Mouse (Mus musculus) neural tube, embryonic 10.5 days (tissue): Measurements from ENCODE around the gene Myo10.
A peak's percentile ranks its signal among the peaks of the same experiment; 100 is the strongest.

Experiments used
- DNase-seq: peaks from one replicate; pipeline ENCODE4 v3.0.0-alpha.2; 2017; ENCODE audit warnings: low spot score; ENCODE audit errors: extremely low spot score

Myo10 gene

GRCm38 (mm10) chr15:25611178-25611577 lies 11.1 kb upstream of the Myo10 start:
- no peak for DNase-seq

- no peak for DNase-seq
These were observed 1.8 kb upstream of the Myo10 start for GRCm38 (mm10) chr15:25620560-25620959.

- DNase-seq = peak; percentile 42
These were observed 750 bp upstream of the Myo10 start for GRCm38 (mm10) chr15:25621351-25622199.

- DNase-seq = peak; percentile 74
These were observed 644 bp downstream of the Myo10 start for GRCm38 (mm10) chr15:25622867-25623471.

DNA sequence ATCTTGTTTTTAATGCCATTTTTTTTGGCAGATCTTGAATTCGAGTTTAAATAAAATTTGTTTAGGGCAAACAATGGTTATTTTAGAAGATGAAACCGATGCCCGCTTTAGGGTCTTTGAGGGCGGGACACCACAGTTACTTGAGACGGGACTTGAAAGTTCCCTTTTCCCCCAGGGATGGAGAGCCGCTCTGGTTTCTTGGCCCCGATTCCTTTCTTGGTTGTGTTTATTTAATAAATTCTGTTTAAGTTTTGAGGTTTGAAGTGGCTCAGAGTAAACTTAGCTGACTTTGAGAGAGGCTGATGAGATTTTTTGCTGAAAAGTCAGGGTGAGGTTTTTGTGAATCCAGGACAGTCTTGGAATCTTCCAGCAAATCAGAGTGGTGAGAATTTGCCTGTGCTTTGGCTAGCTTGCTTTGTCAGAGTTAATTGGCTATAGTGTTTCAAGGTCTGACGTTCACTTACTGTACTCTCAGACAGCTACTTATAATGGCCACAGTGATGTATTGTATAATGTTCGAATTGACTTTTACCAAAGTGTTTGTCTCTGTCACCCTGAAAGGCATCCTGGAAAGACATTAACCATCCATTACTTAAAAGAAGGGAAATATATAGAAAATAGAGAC lies 1.3 kb downstream of the Myo10 start:
- DNase-seq = peak; percentile 23

GRCm38 (mm10) chr15:25624263-25624662 lies 1.9 kb downstream of the Myo10 start:
- DNase-seq = no peak

- DNase-seq = no peak
These were observed 3.1 kb downstream of the Myo10 start for GRCm38 (mm10) chr15:25625471-25625870.

DNA sequence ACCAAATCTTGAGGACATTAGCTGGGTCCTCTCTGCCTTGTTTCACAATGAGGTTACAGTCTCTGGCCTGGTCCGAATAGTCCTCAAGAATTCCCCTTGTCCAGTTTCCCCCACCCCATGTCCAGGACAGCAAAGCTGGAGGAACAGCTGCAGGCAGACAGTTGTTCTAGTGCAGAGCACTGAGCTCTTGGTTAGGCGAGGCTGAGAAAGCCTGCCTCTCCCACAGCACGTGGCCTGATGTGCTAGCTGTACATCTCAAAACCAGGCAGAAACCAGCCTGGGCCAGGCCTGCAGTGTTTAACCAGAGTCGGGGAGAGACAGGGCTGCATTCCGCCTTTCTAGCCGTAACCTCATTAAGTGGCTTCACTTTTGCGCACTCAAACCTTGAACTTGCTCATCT lies 4.7 kb downstream of the Myo10 start:
- no peak for DNase-seq

- no peak for DNase-seq
These were observed 5.9 kb downstream of the Myo10 start for GRCm38 (mm10) chr15:25628251-25628650.

GRCm38 (mm10) chr15:25630716-25631115 lies 8.4 kb downstream of the Myo10 start:
- DNase-seq = no peak

- no peak for DNase-seq
These were observed 9.0 kb downstream of the Myo10 start for GRCm38 (mm10) chr15:25631332-25631731.

DNA sequence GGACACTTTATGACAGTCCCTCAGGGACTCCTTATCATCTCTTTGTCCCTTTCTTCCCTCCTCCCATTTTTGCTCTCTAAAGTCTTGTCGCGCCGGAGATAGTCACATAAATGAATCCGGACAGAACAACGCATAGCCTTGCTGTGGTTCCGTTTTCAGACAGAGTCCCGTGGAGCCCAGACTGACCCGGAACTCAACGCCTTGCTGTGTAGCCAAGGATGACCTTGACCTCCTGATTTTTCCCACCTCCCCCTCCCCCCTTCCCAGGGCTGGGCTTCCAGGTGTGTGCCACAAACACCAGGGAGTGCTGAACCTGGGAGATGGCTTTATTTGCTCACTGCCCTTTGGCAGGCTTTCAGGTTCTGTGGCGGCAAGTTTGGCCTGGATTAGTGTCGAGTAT lies 10.6 kb downstream of the Myo10 start:
- DNase-seq = no peak

- no peak for DNase-seq
These were observed 11.5 kb downstream of the Myo10 start for GRCm38 (mm10) chr15:25633674-25634340.

- DNase-seq = no peak
These were observed 15.4 kb downstream of the Myo10 start for GRCm38 (mm10) chr15:25637727-25638126.

DNA sequence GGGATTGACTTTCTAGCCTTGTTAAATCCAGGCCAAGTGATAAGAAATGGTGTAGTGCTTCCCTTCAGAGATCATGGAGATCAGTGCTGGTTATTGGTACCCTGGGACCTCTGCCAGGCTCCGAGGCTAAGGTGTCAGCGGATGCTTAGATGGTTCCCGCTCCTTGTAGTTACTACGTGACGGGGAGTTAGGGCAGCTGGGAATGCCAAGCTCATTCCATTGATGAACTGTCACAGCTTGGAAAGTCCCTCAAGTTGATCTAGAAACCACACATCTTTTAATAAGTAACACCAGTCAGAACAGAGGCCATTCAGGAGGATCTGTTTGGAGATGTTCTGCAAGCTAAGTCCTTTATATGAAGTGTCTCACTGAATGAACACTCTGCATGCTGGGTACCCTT lies 16.9 kb downstream of the Myo10 start:
- DNase-seq = no peak

- no peak for DNase-seq
These were observed 18.8 kb downstream of the Myo10 start for GRCm38 (mm10) chr15:25640840-25641752.

- no peak for DNase-seq
These were observed 20.1 kb downstream of the Myo10 start for GRCm38 (mm10) chr15:25642214-25643058.

GRCm38 (mm10) chr15:25645862-25646261 lies 23.5 kb downstream of the Myo10 start:
- DNase-seq = no peak

DNA sequence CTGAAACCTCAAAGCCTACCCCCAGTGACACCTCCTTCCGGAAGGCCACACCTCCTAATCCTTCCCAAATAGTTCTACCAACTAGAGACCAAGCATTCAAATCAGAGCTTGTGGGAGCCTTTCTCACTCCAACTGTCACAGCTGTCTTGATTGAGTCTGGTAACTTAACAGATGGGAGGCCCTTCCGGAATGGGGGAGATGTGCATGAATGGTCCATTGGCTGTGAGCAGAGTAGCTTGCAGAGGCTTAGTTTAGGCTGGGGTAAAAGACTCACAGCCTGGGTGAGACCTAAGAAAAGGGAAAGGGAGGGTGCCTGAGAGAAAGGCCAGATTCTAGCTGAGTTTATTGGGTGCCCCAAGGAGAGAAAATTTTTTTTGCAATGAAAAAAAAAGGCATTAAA lies 26.0 kb downstream of the Myo10 start:
- DNase-seq = no peak

DNA sequence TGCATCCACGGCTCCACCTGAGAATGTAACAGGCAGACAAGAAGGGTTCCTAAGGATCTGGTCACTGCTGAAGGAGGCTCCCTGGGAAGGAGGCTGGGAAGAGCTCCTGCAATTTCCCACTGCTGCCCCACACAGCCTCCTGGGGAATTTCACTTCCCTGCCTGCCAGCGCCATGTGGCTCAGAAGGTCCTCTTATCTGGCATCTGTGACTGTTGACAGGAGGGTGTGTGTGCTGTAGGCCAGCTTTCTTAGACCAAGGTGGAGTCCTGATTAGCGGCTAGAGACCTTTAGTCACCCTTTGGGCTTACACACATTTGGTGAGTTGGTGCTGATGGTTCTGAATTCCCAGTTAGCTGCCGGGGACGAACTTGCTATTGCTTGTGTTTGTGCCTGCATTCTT lies 28.0 kb downstream of the Myo10 start:
- no peak for DNase-seq
